Mouse (Mus musculus) thymus, postnatal 14 days (tissue): ENCODE results near the gene Cpsf6.

Source experiments
- DNase-seq: peaks from one replicate; pipeline ENCODE4 v3.0.0; 2021

The Cpsf6 gene

DNA sequence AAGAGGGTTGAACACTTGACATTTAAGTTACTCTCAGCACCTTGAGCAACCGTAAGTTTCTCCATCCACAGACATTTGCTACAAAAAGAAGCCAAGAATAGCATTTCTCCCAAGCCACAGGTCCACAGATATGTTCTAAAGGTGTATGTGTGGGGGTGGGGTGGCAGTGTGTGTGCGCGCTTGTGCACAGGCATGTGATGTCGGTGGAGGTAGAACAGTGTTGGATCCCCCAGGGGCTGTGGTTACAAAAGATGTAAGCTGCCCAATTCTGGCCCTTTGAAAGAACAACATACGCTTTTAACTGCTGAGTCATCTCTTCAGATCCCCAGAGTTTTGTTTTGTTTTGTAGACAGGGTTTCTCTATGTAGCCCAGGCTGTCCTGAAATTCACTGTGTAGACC is 57.2 kb downstream of the Cpsf6 start:
- DNase-seq = no peak

DNA sequence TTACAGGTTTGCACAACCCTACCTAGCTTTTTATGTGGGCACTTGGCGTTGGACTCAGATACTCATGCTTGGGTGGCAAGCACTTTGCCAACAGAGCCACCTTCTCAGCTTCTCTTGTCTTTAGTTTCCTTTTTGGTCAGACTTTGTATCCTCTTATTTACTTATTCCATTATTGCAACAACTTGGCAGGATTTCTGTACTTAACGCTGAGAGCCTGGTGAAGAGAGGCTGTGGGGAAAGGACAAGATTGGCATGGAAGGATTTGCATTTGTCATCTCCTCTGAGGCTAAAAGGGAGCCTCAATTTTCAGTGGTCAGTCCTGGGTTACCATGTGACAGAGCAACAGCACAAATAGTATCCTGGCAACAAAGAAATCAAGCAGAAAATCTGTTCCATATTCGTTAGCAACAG is 59.2 kb downstream of the Cpsf6 start:
- DNase-seq = no peak

DNA sequence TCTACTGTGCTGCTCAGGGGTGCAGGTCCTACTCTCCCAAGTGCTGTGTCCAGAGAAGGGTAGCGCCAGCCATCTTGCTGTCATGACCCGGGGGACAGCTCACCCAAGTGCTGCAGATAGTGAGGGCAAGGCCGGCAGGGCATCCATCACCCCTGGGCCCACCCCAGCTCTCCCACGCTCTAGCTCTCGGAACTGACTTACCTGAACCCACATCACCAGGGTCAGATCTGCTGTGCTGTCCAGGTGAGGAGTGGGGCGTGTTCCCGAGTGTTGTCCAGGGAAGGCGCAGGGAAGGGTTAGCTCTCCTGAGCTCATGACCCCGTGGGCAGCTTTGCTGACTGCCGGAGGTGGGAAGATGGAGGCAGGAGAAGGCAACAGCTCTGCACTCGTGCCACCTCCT is 63.4 kb downstream of the Cpsf6 start:
- DNase-seq = no peak

DNA sequence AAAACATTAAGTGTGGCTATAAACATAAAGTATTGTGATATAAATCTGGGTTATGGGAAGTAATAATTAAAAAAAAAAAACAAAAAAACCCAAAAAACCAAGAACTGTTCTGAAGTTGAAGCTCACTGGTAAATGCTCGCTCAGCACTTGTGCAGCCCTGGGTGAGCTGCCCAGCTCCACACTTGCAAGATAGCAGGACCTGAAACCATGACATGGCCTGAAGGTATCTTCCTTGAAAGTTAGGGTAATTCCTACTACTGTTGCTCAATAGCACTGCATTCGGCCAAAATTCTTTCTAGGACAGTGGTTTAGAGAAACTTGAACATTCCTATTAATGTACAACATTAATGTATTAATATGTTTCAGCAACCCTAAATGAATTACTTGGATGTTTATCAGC is 66.7 kb downstream of the Cpsf6 start:
- no peak for DNase-seq

DNA sequence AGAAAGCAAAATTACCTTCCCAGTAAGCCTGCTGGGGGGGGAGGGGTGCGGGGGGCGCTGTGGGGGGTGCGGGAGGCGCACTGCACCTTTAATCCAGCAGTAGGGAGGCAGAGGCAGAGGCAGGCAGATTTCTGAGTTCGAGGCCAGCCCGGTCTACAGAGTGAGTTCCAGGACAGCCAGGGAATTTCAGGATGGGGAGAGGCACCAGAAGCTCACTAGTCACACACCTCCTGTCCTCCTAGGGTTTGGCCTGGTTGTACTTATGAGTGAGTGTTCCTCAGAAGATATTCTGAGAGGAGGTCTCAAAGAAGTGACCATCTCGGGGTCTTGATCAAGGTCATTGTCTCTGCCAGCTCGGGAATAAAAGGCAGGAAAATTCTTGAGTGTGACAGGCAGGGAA is 67.6 kb downstream of the Cpsf6 start:
- DNase-seq = no peak

DNA sequence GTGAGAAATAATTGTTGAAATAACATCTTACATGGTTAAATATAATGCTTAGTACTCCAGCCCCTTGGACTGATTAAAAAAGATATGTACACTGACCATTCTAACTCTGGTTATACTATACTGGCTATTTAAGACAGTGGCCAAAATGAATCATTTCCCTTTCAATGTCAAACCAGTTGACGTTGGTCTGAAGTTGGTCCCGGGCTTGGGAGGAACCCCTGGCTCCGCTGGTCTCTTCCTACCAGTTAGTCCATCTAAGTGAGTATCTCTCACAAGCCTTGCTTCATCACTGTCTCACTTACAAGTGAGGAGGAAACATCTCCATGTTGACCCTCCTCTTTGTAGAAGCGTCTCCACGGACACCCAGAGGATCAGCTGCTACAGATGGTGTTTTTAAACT is 75.4 kb downstream of the Cpsf6 start:
- DNase-seq = no peak

DNA sequence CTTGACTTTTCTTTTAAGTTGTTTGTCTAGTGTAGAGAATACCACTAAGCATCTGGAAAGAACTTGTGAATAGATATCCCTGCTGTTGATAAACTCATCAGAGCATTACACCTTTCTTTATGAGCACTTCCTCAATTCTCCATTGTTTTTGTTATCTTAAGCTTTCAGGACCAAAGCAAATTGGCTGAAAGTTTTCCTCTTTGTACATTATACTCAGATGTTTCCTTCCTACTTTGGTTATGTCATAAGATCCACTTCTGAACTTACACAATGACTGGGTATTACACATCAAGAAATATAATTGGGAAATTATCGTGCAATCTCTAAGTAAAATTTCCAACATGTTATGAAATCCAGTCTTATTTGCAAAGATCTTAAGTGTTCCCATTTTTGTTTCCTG is 78.1 kb downstream of the Cpsf6 start:
- no peak for DNase-seq

DNA sequence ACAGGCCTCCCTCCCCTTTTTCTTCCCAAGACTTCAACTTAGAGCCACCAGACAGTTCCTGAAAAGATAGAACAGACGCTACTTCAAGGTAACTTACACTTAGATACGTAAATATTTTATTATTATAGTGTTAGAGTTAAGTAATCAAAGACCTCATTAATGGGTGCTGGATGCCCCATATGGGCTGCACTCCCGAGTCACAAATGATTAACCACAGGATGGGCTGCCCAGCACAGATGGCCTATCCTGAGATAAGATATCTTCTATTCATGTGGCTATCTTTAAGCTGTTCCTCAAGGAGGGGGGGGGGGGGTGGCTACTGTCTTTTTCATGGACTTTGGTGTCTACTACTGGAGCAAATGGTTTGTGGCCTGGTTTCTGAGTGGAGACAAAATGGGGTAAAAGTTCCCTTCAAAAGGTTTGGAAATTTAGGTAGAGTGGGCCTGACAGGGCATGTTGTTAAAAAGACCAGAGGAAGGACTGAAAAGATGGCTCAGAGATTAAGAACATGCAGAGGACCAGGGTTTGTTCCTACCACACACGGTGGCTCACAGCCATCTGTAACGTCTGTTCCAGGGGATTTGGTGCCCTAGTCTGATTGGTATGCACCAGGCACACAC is 79.8 kb downstream of the Cpsf6 start:
- no peak for DNase-seq

DNA sequence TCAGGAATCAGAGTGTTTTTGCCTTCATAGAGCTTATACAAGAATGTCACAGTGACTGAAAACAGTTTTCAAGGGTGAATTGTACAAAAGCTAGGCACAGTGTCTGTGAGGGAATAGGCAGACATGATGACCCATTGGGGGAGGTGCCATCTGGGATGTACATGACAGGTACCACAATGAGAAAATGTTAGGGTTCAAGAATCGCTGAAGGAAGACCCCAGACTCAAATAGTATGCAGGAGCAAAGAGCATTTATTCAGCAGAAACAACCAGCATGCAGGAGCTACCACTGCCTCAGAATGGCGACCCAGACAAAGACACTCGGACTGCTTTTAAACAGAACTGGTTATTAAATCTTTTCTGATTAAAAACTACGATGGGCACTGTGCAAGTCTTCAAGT is 80.7 kb downstream of the Cpsf6 start:
- no peak for DNase-seq

DNA sequence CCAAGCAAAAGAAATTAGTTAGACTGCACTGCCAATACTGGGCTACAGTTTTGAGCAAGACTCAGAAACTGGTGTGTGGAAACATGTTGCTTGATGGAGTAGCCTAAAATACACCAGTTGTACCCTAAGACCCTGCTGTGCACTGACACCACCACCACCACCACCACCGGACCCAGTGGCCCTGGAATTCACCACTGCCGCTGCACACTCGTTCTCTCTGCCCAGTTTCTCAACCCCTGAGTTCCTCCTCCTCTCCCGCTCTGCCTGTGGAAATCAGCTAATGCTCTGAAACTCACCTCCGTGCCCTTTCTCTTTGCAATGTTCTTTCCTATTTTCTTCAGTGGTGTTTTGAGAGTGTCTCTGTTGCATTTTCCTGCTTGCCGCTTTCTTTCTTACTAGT is 81.5 kb downstream of the Cpsf6 start:
- no peak for DNase-seq
